Mouse (Mus musculus) Muller cell, postnatal 12 days (primary cell): ENCODE data around the gene Dohh.

Experiments used
- DNase-seq: peaks from one replicate; pipeline ENCODE4 v3.0.0-alpha.2; 2015; ENCODE audit errors: inconsistent ontology term

Dohh gene

GRCm38 (mm10) chr10:81430831-81431525, 46.8 kb downstream of the Dohh start:
- peak; percentile 67 for DNase-seq

GRCm38 (mm10) chr10:81431526-81432168, 47.4 kb downstream of the Dohh start:
- peak; percentile 74 for DNase-seq

GRCm38 (mm10) chr10:81432169-81432867, 48.1 kb downstream of the Dohh start:
- no peak for DNase-seq

GRCm38 (mm10) chr10:81432868-81433262, 48.6 kb downstream of the Dohh start:
- DNase-seq: peak; percentile 96

GRCm38 (mm10) chr10:81433541-81434289, 49.5 kb downstream of the Dohh start:
- peak; percentile 62 for DNase-seq

- no peak for DNase-seq
Observed at GRCm38 (mm10) chr10:81434361-81435263, 50.4 kb downstream of the Dohh start.

- DNase-seq: peak; percentile 73
Observed at GRCm38 (mm10) chr10:81435436-81435835, 51.2 kb downstream of the Dohh start.
